Mouse (Mus musculus): Measurements from ENCODE around the gene Adam11. TPM values are rescaled to one million over a fixed set of nuclear protein-coding genes. Genes with fewer than 3 reads are reported as not detected.

Gene Adam11
- polyA plus RNA-seq, 1 experiment from 2014 or later = 47.0 TPM

GRCm38 (mm10) chr11:102820432-102820831 is 59.2 kb downstream of the Adam11 start:
- Histone ChIP-seq H3K4me3 (no peak overlapping the region), H3K4me2 (no peak overlapping the region), H3K9ac (no peak overlapping the region), H3K9me3 (no peaks in the 10 kb centered on the region), H3K27me3 (peaks cover 12% of the 10 kb centered on the region), H3K4me1 (replicated peaks) (peaks cover 32% of the 10 kb centered on the region), H3K36me3 (no peaks in the 10 kb centered on the region), H3K27ac (replicated peaks) (no peak overlapping the region)
- 8% methylated on average over 3 of the region's 3 CpGs for WGBS
- ATAC-seq (ENCODE audit: low read depth) = no peak

- no peak overlapping the region for H3K4me3 ChIP-seq
Observed at GRCm38 (mm10) chr11:102821231-102821630, 60.0 kb downstream of the Adam11 start.

DNA sequence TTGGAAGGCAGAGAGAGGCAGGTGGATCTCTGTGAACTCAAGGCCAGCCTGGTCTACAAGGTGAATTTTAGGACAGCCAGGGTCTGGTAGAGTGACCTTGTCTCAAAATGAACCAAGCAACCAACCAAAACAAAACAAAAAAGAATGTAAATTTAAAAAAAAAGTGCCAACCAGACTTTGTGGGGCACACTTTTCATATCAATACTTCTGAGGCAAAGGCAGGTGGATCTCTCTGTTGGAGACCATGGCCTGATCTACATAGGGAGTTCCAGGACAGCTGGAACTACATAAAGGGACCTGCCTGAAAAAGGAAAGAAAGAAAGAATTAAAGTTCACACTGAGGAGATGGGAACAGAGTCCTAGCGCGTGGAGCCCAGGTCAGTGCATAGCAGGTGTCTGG is 65.2 kb downstream of the Adam11 start:
- Histone ChIP-seq H3K27me3 (peaks cover 3% of the 10 kb centered on the region; the same call in 1 of the 2 replicates), H3K4me3 (no peak overlapping the region), H3K9me3 (0 out of 2 replicates have a peak, but pooled peaks cover 6% of the 10 kb centered on the region), H3K4me2 (no peak overlapping the region), H3K4me1 (replicated peaks) (no peaks in the 10 kb centered on the region), H3K36me3 (no peaks in the 10 kb centered on the region), H3K9ac (no peak overlapping the region), H3K27ac (replicated peaks) (no peak overlapping the region)
- WGBS = 77% methylated on average over 2 of the region's 2 CpGs
- no peak for ATAC-seq (ENCODE audit: low read depth)

More at GRCm38 (mm10) chr11:102821231-102821630, 60.0 kb downstream of the Adam11 start:
- H3K9me3 ChIP-seq = no peaks in the 10 kb centered on the region
- peaks cover 26% of the 10 kb centered on the region for H3K4me1 ChIP-seq (replicated peaks)
- H3K27me3 ChIP-seq = peaks cover 12% of the 10 kb centered on the region
- ATAC-seq (ENCODE audit: low read depth) = no peak
- no peak overlapping the region for H3K27ac ChIP-seq (replicated peaks)
- no peak overlapping the region for H3K9ac ChIP-seq
- 64% methylated on average over 6 of the region's 6 CpGs for WGBS
- no peak overlapping the region for H3K4me2 ChIP-seq
- no peaks in the 10 kb centered on the region for H3K36me3 ChIP-seq

- Histone ChIP-seq H3K4me1 (replicated peaks) (no peaks in the 10 kb centered on the region), H3K27me3 (peaks cover 3% of the 10 kb centered on the region; the same call in 1 of the 2 replicates), H3K9ac (no peak overlapping the region), H3K9me3 (0 out of 2 replicates have a peak, but pooled peaks cover 6% of the 10 kb centered on the region), H3K27ac (replicated peaks) (no peak overlapping the region), H3K4me3 (no peak overlapping the region), H3K36me3 (no peaks in the 10 kb centered on the region), H3K4me2 (no peak overlapping the region)
- 47% methylated on average over 4 of the region's 4 CpGs for WGBS
- no peak for ATAC-seq (ENCODE audit: low read depth)
Observed at GRCm38 (mm10) chr11:102827097-102827496, 65.9 kb downstream of the Adam11 start.

Other genes with a start within 250 kb of the Adam11 start
- gene Gpatch8, start 205.0 kb upstream of the Adam11 start, polyA plus RNA-seq (2015; fragmentation: Nextera tagmentation; extraction: Ambion mirVana) = 77.5 and 83.8 TPM in 2 replicates
- gene Gm11627, start 182.0 kb upstream of the Adam11 start, polyA plus RNA-seq (2015; fragmentation: Nextera tagmentation; extraction: Ambion mirVana) = 7.5 and 8.7 TPM in 2 replicates
- gene Fzd2, start 157.0 kb upstream of the Adam11 start, polyA plus RNA-seq (2015; fragmentation: Nextera tagmentation; extraction: Ambion mirVana) = 14.8 and 21.1 TPM in 2 replicates
- gene Meioc, start 97.7 kb upstream of the Adam11 start, polyA plus RNA-seq (2015; fragmentation: Nextera tagmentation; extraction: Ambion mirVana) = 0.15 and 0.25 TPM in 2 replicates
- gene Ccdc43, start 63.7 kb upstream of the Adam11 start, polyA plus RNA-seq (2015; fragmentation: Nextera tagmentation; extraction: Ambion mirVana) = 33.4 and 43.0 TPM in 2 replicates
- 38.2 and 40.5 TPM in 2 replicates for gene Gjc1, start 58.3 kb downstream of the Adam11 start, polyA plus RNA-seq (2015; fragmentation: Nextera tagmentation; extraction: Ambion mirVana)
- 2.1 and 2.6 TPM in 2 replicates for gene Higd1b, start 74.4 kb downstream of the Adam11 start, polyA plus RNA-seq (2015; fragmentation: Nextera tagmentation; extraction: Ambion mirVana)
- 134 TPM in 2 replicates for gene Eftud2, start 119.5 kb downstream of the Adam11 start, polyA plus RNA-seq (2015; fragmentation: Nextera tagmentation; extraction: Ambion mirVana)
- 0.89 and 0.91 TPM in 2 replicates for gene Ccdc103, start 119.8 kb downstream of the Adam11 start, polyA plus RNA-seq (2015; fragmentation: Nextera tagmentation; extraction: Ambion mirVana)
- gene Fam187a, start 123.7 kb downstream of the Adam11 start, polyA plus RNA-seq (2015; fragmentation: Nextera tagmentation; extraction: Ambion mirVana) = not detected in 2 replicates
- gene Gfap, start 139.5 kb downstream of the Adam11 start, polyA plus RNA-seq (2015; fragmentation: Nextera tagmentation; extraction: Ambion mirVana) = 0.11 and 0.24 TPM in 2 replicates
- 1.7 and 2.5 TPM in 2 replicates for gene Kif18b, start 163.7 kb downstream of the Adam11 start, polyA plus RNA-seq (2015; fragmentation: Nextera tagmentation; extraction: Ambion mirVana)
- gene C1ql1, start 185.2 kb downstream of the Adam11 start, polyA plus RNA-seq (2015; fragmentation: Nextera tagmentation; extraction: Ambion mirVana) = 1.9 and 2.0 TPM in 2 replicates